Mouse (Mus musculus) myocyte (in vitro differentiated cells): ENCODE measurements around the gene Ackr2. TPM values are rescaled to one million over a fixed set of nuclear protein-coding genes. Genes with fewer than 3 reads are reported as not detected.

Experiments used
- H3K27me3 ChIP-seq: one replicate; pipeline ENCODE4 v1.6.1; 2011; ENCODE audit not compliant: control insufficient read depth, insufficient read depth, insufficient read length
- H3K36me3 ChIP-seq: one replicate; pipeline ENCODE4 v1.6.1; 2011; ENCODE audit not compliant: control insufficient read depth, insufficient read depth
- H3K4me2 ChIP-seq: one replicate; pipeline ENCODE4 v1.6.1; 2011; ENCODE audit warnings: low read depth, control low read depth
- H3K4me3 ChIP-seq: one replicate; pipeline ENCODE4 v1.5.1; 2011; ENCODE audit warnings: mild to moderate bottlenecking, control low read depth, moderate library complexity
- H3K79me2 ChIP-seq: one replicate; pipeline ENCODE4 v1.6.1; 2011; ENCODE audit not compliant: control insufficient read depth, insufficient read depth
- H3ac ChIP-seq: one replicate; pipeline ENCODE4 v1.6.1; 2011; ENCODE audit not compliant: control insufficient read depth, insufficient read length
- CEBPB ChIP-seq: IDR thresholded peaks from 2 replicates; pipeline ENCODE4 v1.6.1; 2011; ENCODE audit warnings: mild to moderate bottlenecking, moderate library complexity; ENCODE audit not compliant: poor library complexity, insufficient read depth, severe bottlenecking
- E2F4 ChIP-seq: IDR thresholded peaks from one replicate; pipeline ENCODE4 v1.6.1; 2011; ENCODE audit warnings: mild to moderate bottlenecking, control low read depth, moderate library complexity; ENCODE audit not compliant: insufficient read depth
- MAX ChIP-seq: IDR thresholded peaks from one replicate; pipeline ENCODE4 v1.6.1; 2011; ENCODE audit warnings: low read depth, mild to moderate bottlenecking, control low read depth
- MYOD1 ChIP-seq, 3 experiments: IDR thresholded peaks; one replicate each; pipeline ENCODE4 v1.6.1; 2011; ENCODE audit warnings: control low read depth in 2 of 3, low read depth in 2 of 3, mild to moderate bottlenecking in 2 of 3, moderate library complexity in 1 of 3; ENCODE audit not compliant: insufficient read length in 2 of 3, control insufficient read depth in 1 of 3
- MYOG ChIP-seq, 3 experiments: IDR thresholded peaks; one replicate each; pipeline ENCODE4 v1.6.1; 2011; ENCODE audit warnings: control low read depth in 2 of 3, low read depth in 2 of 3, mild to moderate bottlenecking in 2 of 3; ENCODE audit not compliant: insufficient read length in 2 of 3, control insufficient read depth in 1 of 3, insufficient read depth in 1 of 3
- POLR2A ChIP-seq: IDR thresholded peaks from one replicate; pipeline ENCODE4 v1.6.1; 2011; ENCODE audit warnings: low read depth, mild to moderate bottlenecking, control low read depth, moderate library complexity; ENCODE audit not compliant: insufficient read length
- POLR2AphosphoS2 ChIP-seq: IDR thresholded peaks from one replicate; pipeline ENCODE4 v1.6.1; 2011; ENCODE audit warnings: low read depth, control low read depth; ENCODE audit not compliant: insufficient read length
- REST ChIP-seq: IDR thresholded peaks from one replicate; pipeline ENCODE4 v1.6.1; 2011; ENCODE audit warnings: mild to moderate bottlenecking, control low read depth, moderate library complexity; ENCODE audit not compliant: insufficient read depth, insufficient read length
- SRF ChIP-seq: IDR thresholded peaks from one replicate; pipeline ENCODE4 v1.6.1; 2011; ENCODE audit warnings: low read depth; ENCODE audit not compliant: control insufficient read depth, insufficient read length
- TCF12 ChIP-seq: IDR thresholded peaks from one replicate; pipeline ENCODE4 v1.6.1; 2011; ENCODE audit warnings: mild to moderate bottlenecking, control low read depth; ENCODE audit not compliant: poor library complexity, insufficient read depth, severe bottlenecking
- TCF3 ChIP-seq: IDR thresholded peaks from one replicate; pipeline ENCODE4 v1.6.1; 2011; ENCODE audit warnings: low read depth, control low read depth; ENCODE audit not compliant: insufficient read length
- USF1 ChIP-seq: IDR thresholded peaks from one replicate; pipeline ENCODE4 v1.6.1; 2011; ENCODE audit warnings: low read depth, mild to moderate bottlenecking, control low read depth, moderate library complexity
- polyA plus RNA-seq: library from polyadenylated mRNA; unstranded; fragments of >200 nt; fragmentation: generic; extraction: Trizol; gene quantifications from one replicate; pipeline ENCODE4 v1.2.1, GENCODE M21; 2012; ENCODE audit warnings: missing spikeins

Ackr2 gene
- polyA plus RNA-seq, 1 experiment: 0.01 TPM

DNA sequence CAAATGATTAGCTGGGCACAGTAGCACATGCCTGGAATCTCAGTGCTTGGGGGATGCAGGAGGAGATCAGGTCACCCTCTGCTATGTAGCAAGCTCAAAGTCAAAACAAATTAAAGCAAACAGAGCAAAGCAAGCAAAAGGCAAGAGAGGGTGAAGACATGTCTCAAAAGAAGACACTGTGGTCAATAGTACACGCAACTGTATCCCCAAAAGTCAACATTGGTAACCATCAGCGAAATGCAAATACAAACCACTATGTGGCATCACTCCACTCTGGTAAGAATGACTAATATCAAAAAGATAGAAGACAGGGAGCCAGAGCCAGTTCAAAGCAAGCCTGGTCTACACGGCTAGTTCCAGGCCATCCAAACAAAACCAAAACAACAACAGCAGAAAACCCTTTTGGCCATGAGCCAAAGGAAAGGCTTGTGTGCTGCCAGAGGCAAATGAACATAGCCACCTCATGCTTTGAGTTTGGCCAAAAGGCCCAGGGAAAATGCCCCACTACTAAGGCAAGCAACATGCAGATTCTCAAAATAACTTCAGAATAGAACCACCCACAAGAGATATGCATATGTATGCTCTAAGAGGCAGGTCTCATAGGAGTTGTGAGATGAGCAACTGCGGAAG, 7.5 kb downstream of the Ackr2 start:
- Histone ChIP-seq H3K36me3 (no peaks in the 10 kb centered on the region), H3K4me2 (no peak overlapping the region), H3K79me2 (no peaks in the 10 kb centered on the region), H3K4me3 (no peak overlapping the region), H3K27me3 (peaks cover 28% of the 10 kb centered on the region), H3ac (no peak overlapping the region)
- TF ChIP-seq MYOG (IDR thresholded peaks at IDR 0.05; ENCODE audit: control insufficient read depth in 1 of 3, insufficient read depth in 1 of 3, insufficient read length in 2 of 3, low read depth in 2 of 3): no peak
- TF ChIP-seq POLR2AphosphoS2: no peak
- TF ChIP-seq POLR2A: no peak
- no peak for TF ChIP-seq REST
- TF ChIP-seq MYOD1 (IDR thresholded peaks at IDR 0.05; ENCODE audit: control insufficient read depth in 1 of 3, insufficient read length in 2 of 3, low read depth in 2 of 3): no peak
- no peak for TF ChIP-seq TCF3
- TF ChIP-seq USF1: no peak
- no peak for TF ChIP-seq E2F4
- TF ChIP-seq SRF: no peak
- no peak for TF ChIP-seq TCF12
- TF ChIP-seq MAX: no peak

GRCm38 (mm10) chr9:121906456-121906855, 8.3 kb downstream of the Ackr2 start:
- no peak for TF ChIP-seq USF1
- no peak for TF ChIP-seq POLR2AphosphoS2
- TF ChIP-seq CEBPB: no peak
- no peak for TF ChIP-seq REST
- no peak for TF ChIP-seq MYOG (IDR thresholded peaks at IDR 0.05; ENCODE audit: control insufficient read depth in 1 of 3, insufficient read depth in 1 of 3, insufficient read length in 2 of 3, low read depth in 2 of 3)
- TF ChIP-seq MYOD1 (IDR thresholded peaks at IDR 0.05; ENCODE audit: control insufficient read depth in 1 of 3, insufficient read length in 2 of 3, low read depth in 2 of 3): no peak
- TF ChIP-seq MAX: no peak
- TF ChIP-seq TCF3: no peak
- no peak for TF ChIP-seq SRF
- no peak overlapping the region for H3K4me3 ChIP-seq

DNA sequence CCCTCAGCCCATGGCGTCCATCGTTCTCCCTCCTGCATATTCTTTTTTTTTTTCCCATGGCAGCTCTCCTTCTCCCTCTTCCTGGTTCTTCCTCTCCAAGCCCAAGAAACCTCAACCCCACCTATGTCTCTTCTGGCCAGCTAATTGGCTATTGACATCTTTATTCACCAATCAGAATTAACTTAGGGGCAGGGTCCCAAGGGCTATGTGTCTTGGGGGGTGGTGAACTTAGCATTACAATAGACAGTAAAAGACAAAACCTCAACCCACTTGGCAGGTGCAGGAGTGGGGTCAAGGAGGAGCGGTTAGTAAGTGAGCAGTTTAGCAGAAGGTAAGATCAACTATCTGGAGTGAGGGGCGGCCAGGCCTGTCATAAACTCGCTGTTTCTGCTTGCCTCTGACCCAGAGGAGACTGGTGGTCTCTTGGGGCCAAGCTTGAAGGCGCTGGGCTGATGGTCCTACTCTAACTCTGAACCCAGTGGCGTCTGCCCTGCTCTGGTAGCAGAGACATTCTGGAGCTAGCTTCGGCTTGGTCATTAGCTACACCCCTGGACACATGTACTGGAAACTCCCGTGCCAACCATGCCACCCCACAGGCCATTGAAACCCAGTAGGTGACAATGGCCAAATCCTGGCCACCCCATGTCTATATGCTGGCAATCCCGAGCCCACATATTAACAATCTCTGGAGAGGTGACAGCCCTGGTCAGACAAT, 9.4 kb downstream of the Ackr2 start:
- Histone ChIP-seq H3K4me2 (no peak overlapping the region), H3K27me3 (peaks cover 38% of the 10 kb centered on the region), H3ac (no peak overlapping the region), H3K36me3 (no peaks in the 10 kb centered on the region), H3K4me3 (no peak overlapping the region), H3K79me2 (no peaks in the 10 kb centered on the region)
- no peak for TF ChIP-seq E2F4
- no peak for TF ChIP-seq USF1
- TF ChIP-seq TCF12: no peak
- TF ChIP-seq MYOG (IDR thresholded peaks at IDR 0.05; ENCODE audit: control insufficient read depth in 1 of 3, insufficient read depth in 1 of 3, insufficient read length in 2 of 3, low read depth in 2 of 3): no peak
- no peak for TF ChIP-seq REST
- TF ChIP-seq MAX: no peak
- TF ChIP-seq POLR2AphosphoS2: no peak
- TF ChIP-seq TCF3: no peak
- no peak for TF ChIP-seq POLR2A

More at GRCm38 (mm10) chr9:121906456-121906855, 8.3 kb downstream of the Ackr2 start:
- Histone ChIP-seq H3ac (no peak overlapping the region), H3K36me3 (no peaks in the 10 kb centered on the region), H3K4me2 (no peak overlapping the region), H3K27me3 (peaks cover 31% of the 10 kb centered on the region), H3K79me2 (no peaks in the 10 kb centered on the region)

GRCm38 (mm10) chr9:121908321-121908720, 10.2 kb downstream of the Ackr2 start:
- Histone ChIP-seq H3K79me2 (no peaks in the 10 kb centered on the region), H3K36me3 (no peaks in the 10 kb centered on the region), H3ac (no peak overlapping the region), H3K4me2 (no peak overlapping the region), H3K4me3 (no peak overlapping the region), H3K27me3 (peaks cover 38% of the 10 kb centered on the region)
- TF ChIP-seq MAX (no peak), TCF3 (no peak), USF1 (no peak), SRF (no peak), CEBPB (no peak), MYOG (IDR thresholded peaks at IDR 0.05; ENCODE audit: control insufficient read depth in 1 of 3, insufficient read depth in 1 of 3, insufficient read length in 2 of 3, low read depth in 2 of 3) (no peak)

- no peak overlapping the region for H3K4me3 ChIP-seq
These were observed 11.5 kb downstream of the Ackr2 start for GRCm38 (mm10) chr9:121909635-121910034.

More at GRCm38 (mm10) chr9:121909635-121910034, 11.5 kb downstream of the Ackr2 start:
- peaks cover 38% of the 10 kb centered on the region for H3K27me3 ChIP-seq
- no peaks in the 10 kb centered on the region for H3K79me2 ChIP-seq
- no peak overlapping the region for H3ac ChIP-seq
- no peaks in the 10 kb centered on the region for H3K36me3 ChIP-seq
- H3K4me2 ChIP-seq: no peak overlapping the region
- TF ChIP-seq TCF3 (no peak), POLR2A (no peak), POLR2AphosphoS2 (no peak), TCF12 (no peak), MYOG (IDR thresholded peaks at IDR 0.05; ENCODE audit: control insufficient read depth in 1 of 3, insufficient read depth in 1 of 3, insufficient read length in 2 of 3, low read depth in 2 of 3) (no peak), SRF (no peak), REST (no peak), MYOD1 (IDR thresholded peaks at IDR 0.05; ENCODE audit: control insufficient read depth in 1 of 3, insufficient read length in 2 of 3, low read depth in 2 of 3) (no peak), CEBPB (no peak), MAX (no peak), E2F4 (no peak), USF1 (no peak)
